Mouse (Mus musculus) embryonic facial prominence, embryonic 10.5 days (tissue): ENCODE data around the gene Lsm2. TPM values are rescaled to one million over a fixed set of nuclear protein-coding genes. Genes with fewer than 3 reads are reported as not detected.
A peak's percentile ranks its signal among the peaks of the same experiment; 100 is the strongest.
"Not testable (repeated sequence)": the region's sequence is repeated elsewhere in the genome, so short reads cannot be mapped to it uniquely, and the experiment has no call there.

Experiments
- DNase-seq: peaks from one replicate; pipeline ENCODE4 v3.0.0-alpha.2; 2017; ENCODE audit warnings: low spot score
- H3K27ac ChIP-seq: fragments of 300-500 bp; sonication (generic); replicated peaks from 2 replicates; pipeline ENCODE4 v1.5.1; 2016; ENCODE audit warnings: mild to moderate bottlenecking
- H3K27me3 ChIP-seq: fragments of 300-500 bp; sonication (generic); replicated peaks from 2 replicates; pipeline ENCODE4 v1.6.1; 2016; ENCODE audit warnings: low read depth, mild to moderate bottlenecking; ENCODE audit not compliant: poor library complexity, severe bottlenecking
- H3K36me3 ChIP-seq: fragments of 300-500 bp; sonication (generic); replicated peaks from 2 replicates; pipeline ENCODE4 v1.6.1; 2016; ENCODE audit warnings: mild to moderate bottlenecking, moderate library complexity
- H3K4me1 ChIP-seq: fragments of 300-500 bp; sonication (generic); 2 replicates; pipeline ENCODE4 v1.6.1; 2016
- H3K4me3 ChIP-seq: fragments of 300-500 bp; sonication (generic); 2 replicates; pipeline ENCODE4 v1.5.1; 2016; ENCODE audit warnings: mild to moderate bottlenecking, moderate library complexity
- H3K9me3 ChIP-seq: fragments of 300-500 bp; sonication (generic); 2 replicates; pipeline ENCODE4 v1.6.1; 2016; ENCODE audit warnings: mild to moderate bottlenecking
- WGBS: fragments of 180-500 bp; shearing (Covaris S2); methylation state at CpG from one replicate; pipeline ENCODE4 v1.1.7; 2016; 5-methylcytosine and 5-hydroxymethylcytosine counted together
- polyA plus RNA-seq: library from polyadenylated mRNA; unstranded; fragments of >200 nt; fragmentation: Nextera tagmentation; extraction: Ambion mirVana; gene quantifications from 2 replicates; pipeline ENCODE4 v1.2.1, GENCODE M21; 2016

The Lsm2 gene
- polyA plus RNA-seq, 1 experiment from 2014 or later: 339 TPM

GRCm38 (mm10) chr17:34949553-34949969, 32.1 kb upstream of the Lsm2 start:
- Histone ChIP-seq H3K36me3 (peaks cover 26% of the 10 kb centered on the region), H3K4me1 (peaks cover 9% of the 10 kb centered on the region), H3K4me3 (peak overlapping the region; percentile 82), H3K27me3 (peaks cover 3% of the 10 kb centered on the region; the same call in 1 of the 2 replicates), H3K9me3 (no peaks in the 10 kb centered on the region), H3K27ac (peak overlapping the region; percentile 98; the same call in 1 of the 2 replicates)
- DNase-seq: peak; percentile 53
- 32% methylated on average over 4 of the region's 4 CpGs for WGBS

DNA sequence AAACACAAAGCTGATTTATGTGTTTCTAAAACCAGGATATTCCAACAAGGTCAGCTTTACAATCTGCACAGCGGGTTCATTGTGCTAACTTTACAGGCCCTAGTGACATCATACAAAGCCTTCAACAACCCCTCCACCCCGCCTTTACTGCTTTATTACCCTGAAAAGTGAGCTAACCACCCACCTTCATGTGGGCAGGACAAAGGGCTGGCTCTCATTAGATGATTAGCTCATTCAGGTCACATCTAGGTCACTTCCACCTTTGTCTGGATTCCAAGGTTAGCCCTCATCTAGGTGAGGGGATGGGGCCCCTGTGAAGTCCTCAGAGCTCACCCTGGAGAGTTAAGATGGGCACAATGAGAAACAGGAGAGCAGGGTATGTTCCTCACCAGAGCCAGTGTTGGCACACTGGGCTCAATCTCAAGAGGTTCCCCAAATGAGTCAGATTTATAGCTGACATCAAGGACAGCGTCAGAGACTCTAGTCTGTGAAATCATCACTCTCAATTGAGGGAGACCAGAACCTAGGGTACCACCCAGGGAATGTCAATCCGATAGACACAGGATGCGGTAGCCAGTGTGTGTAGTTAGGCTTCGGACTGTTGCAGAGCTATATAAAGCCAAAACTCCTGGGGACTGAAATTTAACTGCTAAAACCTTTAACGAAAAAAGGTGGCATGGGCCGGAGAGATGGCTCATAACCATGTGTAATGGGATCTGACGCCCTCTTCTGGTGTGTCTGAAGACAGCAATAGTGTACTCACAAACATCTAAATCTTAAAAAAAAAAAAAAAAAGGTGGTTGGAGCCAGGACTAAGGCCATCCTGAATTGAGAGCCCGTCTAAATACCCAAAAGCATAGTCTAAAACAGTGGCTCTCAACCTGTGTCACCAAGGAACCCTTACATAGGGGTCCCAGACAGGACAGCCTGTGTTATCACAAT, 30.9 kb upstream of the Lsm2 start:
- peak; percentile 19 for DNase-seq
- Histone ChIP-seq H3K36me3 (peaks cover 26% of the 10 kb centered on the region), H3K9me3 (no peaks in the 10 kb centered on the region), H3K4me3 (peak overlapping the region; percentile 82), H3K4me1 (peaks cover 12% of the 10 kb centered on the region), H3K27ac (peak overlapping the region; percentile 98), H3K27me3 (peaks cover 15% of the 10 kb centered on the region)
- WGBS: 34% methylated on average over 10 of the region's 10 CpGs

DNA sequence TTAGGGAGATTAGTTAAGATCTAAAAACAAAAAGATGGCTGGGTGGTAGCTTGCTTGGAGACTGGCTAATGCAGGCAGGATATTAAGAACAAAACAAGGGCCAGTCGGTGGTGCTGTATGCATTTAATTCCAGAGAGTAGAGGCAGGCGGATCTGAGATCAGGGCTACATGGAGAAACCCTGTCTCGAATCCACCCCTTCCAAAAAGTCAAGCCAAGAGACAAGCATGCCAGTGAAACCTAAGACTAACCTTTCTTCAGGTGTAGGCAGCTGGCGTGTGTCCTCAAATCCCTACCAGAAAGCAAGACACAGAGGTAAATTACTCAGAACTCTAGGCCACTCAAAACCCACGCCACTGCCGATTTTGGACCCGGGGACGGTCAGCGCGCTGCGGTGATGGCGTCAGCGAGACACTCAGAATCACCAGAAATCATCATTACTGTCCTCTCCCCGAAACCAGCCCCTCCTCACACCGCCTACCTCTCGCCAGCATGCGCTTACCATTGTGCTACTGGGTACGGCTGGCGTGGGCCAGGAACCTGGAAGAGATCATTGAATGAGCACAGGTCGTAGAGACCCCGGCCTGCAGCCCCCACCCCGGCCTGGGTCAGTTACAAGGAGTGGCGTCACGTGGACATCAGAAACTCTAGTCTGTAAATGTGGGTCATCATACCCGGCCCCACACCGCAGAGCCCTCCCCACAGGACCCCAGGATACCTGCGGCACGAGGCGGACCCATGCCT, 29.9 kb upstream of the Lsm2 start:
- WGBS: under 1% methylated on average over 29 of the region's 29 CpGs
- Histone ChIP-seq H3K27ac (peak overlapping the region; percentile 98), H3K27me3 (peaks cover 25% of the 10 kb centered on the region), H3K4me3 (peak overlapping the region; percentile 82), H3K4me1 (peaks cover 12% of the 10 kb centered on the region), H3K36me3 (peaks cover 26% of the 10 kb centered on the region), H3K9me3 (no peaks in the 10 kb centered on the region)
- no peak for DNase-seq

DNA sequence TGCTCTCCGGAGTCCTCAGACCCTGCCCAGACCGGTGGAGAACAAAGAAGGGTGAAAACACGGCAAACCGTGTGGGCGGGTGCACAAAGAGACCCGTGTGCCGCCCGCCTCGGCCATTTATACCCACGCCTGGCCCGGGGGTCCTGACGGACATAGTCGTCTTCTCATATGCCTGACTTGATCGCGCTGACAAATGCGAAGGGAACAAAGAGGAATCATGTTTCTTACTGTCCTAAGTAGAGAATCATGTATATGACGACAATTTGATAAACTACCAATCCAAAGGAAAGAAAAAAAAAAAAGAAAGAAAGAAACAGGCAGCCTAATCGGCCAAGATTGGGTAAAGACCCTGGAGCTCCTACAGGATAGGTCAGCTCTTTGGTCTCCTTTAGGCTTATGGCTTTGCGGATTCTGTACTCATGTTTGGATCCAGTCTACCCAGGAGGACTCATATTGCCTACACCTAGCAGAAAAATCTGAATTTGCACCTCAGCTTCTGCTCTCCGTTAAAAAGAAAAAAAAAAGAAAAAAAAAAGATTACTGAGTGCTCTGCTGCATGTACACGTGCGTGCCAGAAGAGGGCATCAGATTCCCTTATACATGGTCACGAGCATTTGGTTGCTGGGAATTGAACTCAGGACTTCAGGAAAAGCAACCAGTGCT, 29.2 kb upstream of the Lsm2 start:
- H3K9me3 ChIP-seq: no peaks in the 10 kb centered on the region
- WGBS: under 1% methylated on average over 23 of the region's 23 CpGs
- peak overlapping the region; percentile 82 for H3K4me3 ChIP-seq
- peak; percentile 87 for DNase-seq
- peaks cover 26% of the 10 kb centered on the region for H3K36me3 ChIP-seq
- H3K4me1 ChIP-seq: peaks cover 12% of the 10 kb centered on the region
- H3K27me3 ChIP-seq: peaks cover 32% of the 10 kb centered on the region
- H3K27ac ChIP-seq: peak overlapping the region; percentile 98

DNA sequence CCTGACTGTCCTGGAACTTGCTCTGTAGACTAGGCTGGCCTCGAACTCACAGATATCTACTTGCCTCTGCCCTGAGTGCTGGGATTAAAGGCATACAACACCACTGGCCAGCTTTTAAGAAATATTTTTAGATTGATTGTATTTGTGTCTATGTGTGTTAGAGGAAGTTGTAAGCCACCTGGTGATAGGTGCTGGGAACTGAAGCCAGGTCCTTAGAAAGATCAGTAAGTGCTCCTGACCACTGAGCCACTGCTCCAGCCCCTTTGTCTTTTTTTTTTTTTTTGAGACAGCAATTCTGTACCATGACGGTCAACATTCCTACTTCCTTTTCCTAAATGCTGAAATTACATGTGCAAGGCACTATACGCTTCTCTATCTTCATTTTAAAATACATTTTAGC, 28.4 kb upstream of the Lsm2 start:
- Histone ChIP-seq H3K4me3 (peak overlapping the region; percentile 82), H3K4me1 (peaks cover 12% of the 10 kb centered on the region), H3K27ac (peak overlapping the region; percentile 98), H3K27me3 (peaks cover 35% of the 10 kb centered on the region), H3K36me3 (peaks cover 26% of the 10 kb centered on the region), H3K9me3 (no peaks in the 10 kb centered on the region)
- no peak for DNase-seq
- 86% methylated on average over 3 of the region's 3 CpGs for WGBS

GRCm38 (mm10) chr17:34953904-34954303, 27.8 kb upstream of the Lsm2 start:
- WGBS: 85% methylated on average over 4 of the region's 4 CpGs
- H3K27ac ChIP-seq: no peak overlapping the region
- no peak overlapping the region for H3K4me3 ChIP-seq
- H3K9me3 ChIP-seq: no peaks in the 10 kb centered on the region
- H3K27me3 ChIP-seq: peaks cover 35% of the 10 kb centered on the region
- peaks cover 26% of the 10 kb centered on the region for H3K36me3 ChIP-seq
- no peak for DNase-seq
- H3K4me1 ChIP-seq: peaks cover 12% of the 10 kb centered on the region

DNA sequence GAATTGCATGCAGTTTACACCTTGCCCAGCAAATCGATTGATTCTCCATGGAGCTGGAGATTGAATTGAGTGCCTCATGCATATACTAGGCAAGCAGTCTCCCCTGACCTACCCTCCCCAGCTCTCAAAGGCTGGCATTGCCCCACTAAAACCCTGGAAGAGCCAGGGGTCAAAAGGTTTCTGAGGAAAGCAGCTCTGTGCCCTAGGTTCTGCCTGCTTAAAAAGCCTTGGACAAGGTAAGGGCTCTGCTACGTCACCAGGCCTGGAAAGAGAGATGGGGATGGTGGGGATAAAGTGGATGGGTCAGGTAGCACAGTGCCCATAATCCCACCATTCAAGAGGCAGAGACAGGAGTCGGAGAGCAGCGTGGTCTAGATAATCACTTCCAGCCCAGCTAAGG, 26.8 kb upstream of the Lsm2 start:
- WGBS: 52% methylated on average over 4 of the region's 4 CpGs

DNA sequence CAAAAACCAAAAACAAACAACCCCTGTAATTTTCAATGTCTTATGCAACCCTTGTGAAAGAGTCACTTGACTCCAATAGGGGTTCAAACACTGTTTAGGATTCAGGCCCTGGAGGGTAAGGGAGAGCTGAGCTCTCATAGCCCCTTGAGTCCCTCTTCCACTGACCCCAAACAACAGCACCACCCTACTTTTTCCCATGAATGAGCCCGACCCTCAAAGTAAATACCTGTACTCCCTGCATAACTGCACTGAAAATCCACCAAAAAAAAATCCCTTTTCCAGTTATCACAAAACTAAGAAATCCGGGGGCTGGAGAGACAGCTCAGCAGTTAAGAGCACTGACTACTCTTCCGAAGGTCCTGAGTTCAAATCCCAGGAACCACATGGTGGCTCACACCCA, 25.8 kb upstream of the Lsm2 start:
- DNase-seq: no peak
- Histone ChIP-seq H3K36me3 (peaks cover 9% of the 10 kb centered on the region), H3K4me3 (no peak overlapping the region), H3K27ac (no peak overlapping the region), H3K27me3 (peaks cover 41% of the 10 kb centered on the region), H3K9me3 (no peaks in the 10 kb centered on the region), H3K4me1 (peaks cover 15% of the 10 kb centered on the region)
- WGBS: 83% methylated on average over 3 of the region's 3 CpGs

More for the DNA sequence above, 26.8 kb upstream of the Lsm2 start:
- no peak overlapping the region for H3K27ac ChIP-seq
- no peak for DNase-seq
- peaks cover 35% of the 10 kb centered on the region for H3K27me3 ChIP-seq
- no peaks in the 10 kb centered on the region for H3K9me3 ChIP-seq
- peaks cover 17% of the 10 kb centered on the region for H3K4me1 ChIP-seq
- peaks cover 19% of the 10 kb centered on the region for H3K36me3 ChIP-seq
- no peak overlapping the region for H3K4me3 ChIP-seq

DNA sequence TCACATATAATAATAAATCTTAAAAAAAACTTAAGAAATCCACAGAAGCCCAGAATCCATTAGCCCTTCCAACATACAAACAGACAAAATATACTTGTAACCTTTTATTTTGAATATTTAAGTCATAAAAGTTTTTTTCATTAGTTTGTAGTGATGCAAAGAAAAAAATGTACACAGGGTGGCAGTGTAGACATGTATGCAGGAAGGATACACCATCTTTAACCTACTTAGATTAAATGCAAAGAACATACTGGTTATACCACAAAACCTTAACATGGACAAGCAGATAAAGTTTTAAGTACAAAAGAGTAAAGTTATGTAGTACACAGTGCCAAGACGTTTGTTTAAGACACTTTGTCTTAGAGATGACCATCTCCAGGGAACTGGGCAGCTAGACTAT, 25.3 kb upstream of the Lsm2 start:
- no peak overlapping the region for H3K4me3 ChIP-seq
- H3K4me1 ChIP-seq: peaks cover 14% of the 10 kb centered on the region
- H3K36me3 ChIP-seq: peaks cover 4% of the 10 kb centered on the region
- no peaks in the 10 kb centered on the region for H3K9me3 ChIP-seq
- H3K27me3 ChIP-seq: peaks cover 46% of the 10 kb centered on the region
- DNase-seq: no peak
- WGBS: 40% methylated on average over 1 of the region's 1 CpGs
- no peak overlapping the region for H3K27ac ChIP-seq

- not testable (repeated sequence) for H3K36me3 ChIP-seq, H3K4me3 ChIP-seq, DNase-seq, H3K9me3 ChIP-seq, H3K27ac ChIP-seq
- WGBS: 23% methylated on average over 38 of the region's 40 CpGs
- H3K27me3 ChIP-seq: peaks cover 55% of the 10 kb centered on the region
- H3K4me1 ChIP-seq: peaks cover 14% of the 10 kb centered on the region
Measured at GRCm38 (mm10) chr17:34957291-34957690, 24.4 kb upstream of the Lsm2 start.

DNA sequence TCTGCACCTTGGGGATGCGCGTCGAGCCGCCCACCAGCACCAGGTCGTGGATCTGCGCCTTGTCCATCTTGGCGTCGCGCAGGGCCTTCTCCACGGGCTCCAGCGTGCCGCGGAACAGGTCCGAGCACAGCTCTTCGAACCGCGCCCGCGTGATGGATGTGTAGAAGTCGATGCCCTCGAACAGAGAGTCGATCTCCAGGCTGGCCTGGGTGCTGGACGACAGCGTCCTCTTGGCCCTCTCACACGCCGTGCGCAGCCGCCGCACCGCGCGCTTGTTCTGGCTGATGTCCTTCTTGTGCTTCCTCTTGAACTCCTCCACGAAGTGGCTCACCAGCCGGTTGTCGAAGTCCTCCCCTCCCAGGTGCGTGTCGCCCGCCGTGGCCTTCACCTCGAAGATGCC, 23.7 kb upstream of the Lsm2 start:
- peaks cover 62% of the 10 kb centered on the region for H3K27me3 ChIP-seq
- H3K27ac ChIP-seq, H3K4me3 ChIP-seq, H3K36me3 ChIP-seq, H3K9me3 ChIP-seq, DNase-seq: not testable (repeated sequence)
- WGBS: 25% methylated on average over 35 of the region's 40 CpGs
- peaks cover 14% of the 10 kb centered on the region for H3K4me1 ChIP-seq

DNA sequence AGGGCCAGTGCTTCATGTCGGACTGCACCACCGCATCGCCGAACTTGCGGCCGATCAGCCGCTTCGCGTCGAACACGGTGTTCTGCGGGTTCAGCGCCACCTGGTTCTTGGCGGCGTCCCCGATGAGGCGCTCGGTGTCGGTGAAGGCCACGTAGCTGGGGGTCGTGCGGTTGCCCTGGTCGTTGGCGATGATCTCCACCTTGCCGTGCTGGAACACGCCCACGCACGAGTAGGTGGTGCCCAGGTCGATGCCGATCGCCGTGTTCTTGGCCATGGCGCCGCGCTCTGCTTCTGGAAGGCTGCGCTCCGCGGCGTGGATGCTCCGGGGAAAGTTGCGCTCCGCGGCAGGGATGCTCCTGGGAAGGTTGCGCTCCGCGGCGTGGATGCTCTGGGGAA, 22.9 kb upstream of the Lsm2 start:
- Histone ChIP-seq H3K27me3 (peaks cover 70% of the 10 kb centered on the region), H3K4me1 (peaks cover 14% of the 10 kb centered on the region), H3K4me3 (peak overlapping the region; percentile 68)
- H3K9me3 ChIP-seq, H3K27ac ChIP-seq, DNase-seq, H3K36me3 ChIP-seq: not testable (repeated sequence)
- 2% methylated on average over 38 of the region's 47 CpGs for WGBS
